Mouse (Mus musculus): ENCODE measurements around the gene Immt.

GRCm38 (mm10) chr6:71920752-71921151, 89.6 kb downstream of the Immt start:
- no peak for TF ChIP-seq EP300 (optimal IDR thresholded peaks at IDR 0.05)
- TF ChIP-seq CTCF (IDR thresholded peaks at IDR 0.05; ENCODE audit: low read depth): no peak
